Mouse (Mus musculus): ENCODE measurements around the gene Slc38a1.

Slc38a1 gene

GRCm38 (mm10) chr15:96551569-96552380 is 90.9 kb downstream of the Slc38a1 start:
- DNase-seq, result peak; percentile 80

GRCm38 (mm10) chr15:96551107-96551506 is 91.6 kb downstream of the Slc38a1 start:
- DNase-seq, result no peak

- no peak for DNase-seq
Observed at GRCm38 (mm10) chr15:96548363-96548762, 94.3 kb downstream of the Slc38a1 start.

- DNase-seq, result peak; percentile 44
Observed at GRCm38 (mm10) chr15:96547256-96548195, 95.2 kb downstream of the Slc38a1 start.

DNA sequence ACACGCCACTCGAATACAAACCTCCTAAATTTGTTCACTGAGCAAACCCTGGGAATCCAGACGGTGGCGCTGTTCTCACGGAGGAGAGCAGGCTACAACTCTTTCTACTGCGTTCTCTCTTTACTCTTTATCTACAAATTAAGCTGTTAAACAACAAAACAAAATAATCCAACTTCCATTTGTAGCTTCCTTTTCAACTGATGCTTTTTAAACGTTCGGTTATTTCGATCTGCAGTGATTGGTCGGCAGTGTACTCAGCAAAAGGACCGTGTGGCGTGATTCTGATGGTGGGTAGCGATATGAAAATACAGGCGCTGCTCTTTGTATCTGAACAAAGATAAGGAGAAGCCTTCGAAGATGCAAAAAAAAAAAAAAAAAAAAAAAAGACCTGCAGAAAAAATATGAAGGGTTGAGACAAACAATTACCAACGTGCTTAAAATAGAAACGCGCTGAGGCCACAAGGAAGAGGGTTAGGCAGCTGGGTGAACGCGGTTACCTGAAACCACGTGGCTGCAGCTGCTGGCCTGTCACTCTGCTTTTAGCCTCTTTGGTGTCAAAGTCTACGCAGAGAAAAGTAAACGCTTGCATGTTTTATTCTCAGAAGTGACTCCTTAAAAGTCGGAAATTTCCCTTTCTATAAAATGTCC is 99.4 kb downstream of the Slc38a1 start:
- peak; percentile 44 for DNase-seq

GRCm38 (mm10) chr15:96542135-96542534 is 100.6 kb downstream of the Slc38a1 start:
- DNase-seq, result no peak

- no peak for DNase-seq
Observed at GRCm38 (mm10) chr15:96537272-96537671, 105.4 kb downstream of the Slc38a1 start.

DNA sequence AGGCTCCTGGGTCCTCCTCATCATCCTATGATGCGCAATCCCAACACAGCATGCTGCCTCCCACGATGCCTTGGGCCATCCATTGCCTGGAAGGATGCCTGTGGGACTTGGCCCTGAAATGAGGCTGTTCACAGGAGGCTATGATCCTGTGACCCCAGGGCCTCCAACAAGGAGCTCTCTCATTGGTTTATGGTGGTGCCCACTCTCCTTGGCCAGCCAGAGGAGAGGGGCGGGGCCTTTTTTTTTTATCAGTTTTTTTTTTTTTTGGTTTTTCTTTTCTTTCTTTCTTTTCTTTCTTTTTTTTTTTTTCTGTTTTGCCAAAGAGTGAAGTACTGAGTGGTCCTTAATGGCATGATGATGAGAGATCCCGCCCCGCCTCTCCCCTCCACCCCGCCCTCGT is 106.3 kb downstream of the Slc38a1 start:
- no peak for DNase-seq

- DNase-seq, result no peak
Observed at GRCm38 (mm10) chr15:96527686-96528085, 115.0 kb downstream of the Slc38a1 start.

DNA sequence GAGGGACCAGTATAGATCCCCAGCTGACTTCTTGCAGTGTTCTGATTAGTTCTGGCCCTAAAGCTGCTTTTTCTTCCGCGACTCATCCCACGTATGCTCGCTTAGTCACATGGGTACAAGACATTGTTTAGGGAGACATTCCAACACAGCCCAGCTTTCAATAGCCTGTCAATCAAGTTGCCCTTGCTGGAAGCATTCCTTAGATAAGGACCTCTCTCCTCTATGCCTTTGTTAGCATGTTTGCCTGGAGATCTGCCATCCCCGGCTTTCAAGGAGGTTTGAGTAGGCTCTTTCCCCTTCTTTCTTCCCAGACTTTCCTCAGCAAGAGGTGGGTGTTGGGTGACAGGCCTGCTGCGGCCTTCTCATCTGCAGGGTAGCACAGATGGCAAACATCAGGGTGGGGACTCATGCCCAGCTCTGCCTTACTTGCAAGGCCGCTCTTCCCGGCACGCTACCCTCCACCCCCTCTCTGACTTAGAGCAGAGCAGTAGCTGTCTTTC is 118.4 kb downstream of the Slc38a1 start:
- DNase-seq, result no peak

Data from kidney, postnatal 14 days (tissue).